Mouse (Mus musculus): ENCODE measurements around the gene Cbr1. TPM values are rescaled to one million over a fixed set of nuclear protein-coding genes. Genes with fewer than 3 reads are reported as not detected.

The Cbr1 gene
- polyA plus RNA-seq (2017; shearing (Covaris generic)): 47.6 TPM

GRCm38 (mm10) chr16:93605553-93605952, at the start of gene Cbr1:
Gene Cbr1 (plus strand): TSS chr16:93605853.

DNA sequence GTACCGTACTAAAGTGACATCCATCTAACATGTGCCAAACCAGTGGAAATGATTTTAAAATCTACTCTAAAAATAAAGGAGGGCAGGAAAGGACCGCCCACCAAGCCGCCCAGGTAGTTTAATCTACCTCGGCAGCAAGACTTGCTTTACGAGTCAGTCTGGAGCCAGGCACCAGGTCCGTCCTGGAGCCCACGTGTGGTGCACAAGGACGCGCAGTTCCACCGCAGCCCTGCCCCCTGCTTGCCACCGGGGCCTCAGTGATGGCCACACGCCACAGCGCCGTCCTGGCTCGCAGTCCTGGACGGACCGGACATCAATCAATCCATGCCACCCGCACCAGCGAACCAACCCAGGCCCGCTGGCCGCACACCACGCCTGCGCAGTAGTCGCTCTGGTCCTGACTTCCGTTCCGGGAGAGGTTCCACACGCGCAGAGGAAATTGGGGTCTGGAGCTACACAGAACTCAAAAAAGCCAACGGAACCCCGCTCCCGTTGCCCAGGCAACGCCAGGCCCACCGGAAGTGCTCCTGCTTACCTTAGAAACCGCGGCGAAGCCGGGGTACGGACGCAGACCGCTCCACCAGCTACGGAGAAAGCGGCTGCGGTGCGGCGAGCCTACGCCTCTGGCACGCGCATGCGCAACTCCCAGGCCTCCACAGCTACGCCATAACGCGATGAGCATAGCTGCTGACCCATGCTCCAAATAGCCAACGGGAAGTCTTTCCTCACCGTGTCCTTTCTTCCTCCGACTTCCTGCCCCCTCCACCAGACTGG, 2.0 kb upstream of the Cbr1 start, which contains the start of gene Setd4:
Gene Setd4, minus strand, starts transcription at position 625 of the 774 bp plus-strand sequence.

GRCm38 (mm10) chr16:93627761-93628400, 22.2 kb downstream of the Cbr1 start, which contains the start of gene Gm5678:
Gene Gm5678 (plus strand): TSS chr16:93628097.

Other genes starting within 250 kb of the Cbr1 start
- gene Setd4, start 1.8 kb upstream of the Cbr1 start, polyA plus RNA-seq (2017; shearing (Covaris generic)): 20.2 TPM
- gene Gm5678, start 22.2 kb downstream of the Cbr1 start, polyA plus RNA-seq (2017; shearing (Covaris generic)): not detected
- 0.55 TPM for gene Cbr3, start 77.4 kb downstream of the Cbr1 start, polyA plus RNA-seq (2017; shearing (Covaris generic))
- gene Dop1b, start 106.1 kb downstream of the Cbr1 start, polyA plus RNA-seq (2017; shearing (Covaris generic)): 69.0 TPM
- gene Morc3, start 226.3 kb downstream of the Cbr1 start, polyA plus RNA-seq (2017; shearing (Covaris generic)): 69.3 TPM